Mouse (Mus musculus) liver, postnatal 0 days (tissue): Measurements from ENCODE around the gene Ica1l. TPM values are rescaled to one million over a fixed set of nuclear protein-coding genes. Genes with fewer than 3 reads are reported as not detected.
A peak's percentile ranks its signal among the peaks of the same experiment; 100 is the strongest.

Experiments
- ATAC-seq: fragments of 200-750 bp; cut with Nextera tagmentation; 2 replicates; pipeline ENCODE4 v1.8.0; 2017; ENCODE audit warnings: mild to moderate bottlenecking, moderate library complexity
- DNase-seq: peaks from one replicate; pipeline ENCODE4 v3.0.0-alpha.2; 2016
- H3K27ac ChIP-seq: fragments of 300-500 bp; sonication (generic); 2 replicates; pipeline ENCODE4 v1.5.1; 2014; ENCODE audit warnings: antibody characterized with exemption, moderate library complexity, mild to moderate bottlenecking, low read depth
- H3K27me3 ChIP-seq: fragments of 300-500 bp; sonication (generic); 2 replicates; pipeline ENCODE4 v1.6.1; 2014; ENCODE audit warnings: low read length, control low read depth, mixed read lengths; ENCODE audit not compliant: insufficient read depth
- H3K36me3 ChIP-seq: fragments of 300-500 bp; sonication (generic); replicated peaks from 2 replicates; pipeline ENCODE4 v1.6.1; 2014; ENCODE audit warnings: mild to moderate bottlenecking, control low read depth, low read length, moderate library complexity, mixed read lengths; ENCODE audit not compliant: insufficient read depth
- H3K4me1 ChIP-seq: fragments of 300-500 bp; sonication (generic); 2 replicates; pipeline ENCODE4 v1.6.1; 2014; ENCODE audit warnings: antibody characterized with exemption, mild to moderate bottlenecking, control low read depth; ENCODE audit not compliant: insufficient read depth
- H3K4me2 ChIP-seq: fragments of 300-500 bp; sonication (generic); 2 replicates; pipeline ENCODE4 v1.6.1; 2014; ENCODE audit warnings: low read depth, mild to moderate bottlenecking, low read length, moderate library complexity, mixed read lengths
- H3K4me3 ChIP-seq: fragments of 300-500 bp; sonication (generic); 2 replicates; pipeline ENCODE4 v1.5.1; 2014; ENCODE audit warnings: low read depth, low read length
- H3K9ac ChIP-seq: fragments of 300-500 bp; sonication (generic); replicated peaks from 2 replicates; pipeline ENCODE4 v1.6.1; 2014; ENCODE audit warnings: mild to moderate bottlenecking, moderate library complexity
- H3K9me3 ChIP-seq: fragments of 300-500 bp; sonication (generic); 2 replicates; pipeline ENCODE4 v1.6.1; 2016; ENCODE audit warnings: mild to moderate bottlenecking, control low read depth, low read length, mixed read lengths
- CTCF ChIP-seq: sonication (generic); IDR thresholded peaks from 2 replicates; pipeline ENCODE4 v1.5.1; 2016; ENCODE audit warnings: antibody characterized with exemption, low read depth
- EP300 ChIP-seq: IDR thresholded peaks from 2 replicates; pipeline ENCODE4 v1.6.1; 2016; ENCODE audit warnings: antibody characterized with exemption, low read depth, mild to moderate bottlenecking
- WGBS: fragments of 180-500 bp; shearing (Covaris S2); extraction: QIAGEN DNeasy Blood & Tissue Kit; methylation state at CpG from one replicate; pipeline ENCODE4 v1.1.7; 2014; ENCODE audit not compliant: insufficient replicate concordance; 5-methylcytosine and 5-hydroxymethylcytosine counted together
- polyA plus RNA-seq: library from polyadenylated mRNA; unstranded; fragments of >200 nt; fragmentation: Nextera tagmentation; extraction: Ambion mirVana; gene quantifications from 2 replicates; pipeline ENCODE4 v1.2.1, GENCODE M21; 2015

The Ica1l gene
- polyA plus RNA-seq, 1 experiment from 2014 or later = 0.16 TPM

- Histone ChIP-seq H3K4me2 (peak overlapping the region; percentile 27; the same call in 1 of the 2 replicates), H3K9me3 (no peaks in the 10 kb centered on the region), H3K4me3 (no peak overlapping the region), H3K27me3 (no peaks in the 10 kb centered on the region), H3K27ac (0 out of 2 replicates have a peak overlapping the region, but pooled peaks have one; percentile 35), H3K9ac (no peak overlapping the region), H3K36me3 (no peaks in the 10 kb centered on the region), H3K4me1 (peaks cover 3% of the 10 kb centered on the region; the same call in 1 of the 2 replicates)
- DNase-seq = no peak
- peak; percentile 52; the same call in 1 of the 2 replicates for TF ChIP-seq EP300
- TF ChIP-seq CTCF = no peak
- ATAC-seq = peak; percentile 66
- 23% methylated on average over 5 of the region's 5 CpGs for WGBS
These were observed 26.8 kb downstream of the Ica1l start for GRCm38 (mm10) chr1:60016136-60016611.

GRCm38 (mm10) chr1:60015511-60015910 lies 27.5 kb downstream of the Ica1l start:
- Histone ChIP-seq H3K4me3 (no peak overlapping the region), H3K27me3 (no peaks in the 10 kb centered on the region), H3K9me3 (no peaks in the 10 kb centered on the region), H3K4me2 (no peak overlapping the region), H3K9ac (no peak overlapping the region), H3K4me1 (peaks cover 3% of the 10 kb centered on the region; the same call in 1 of the 2 replicates), H3K27ac (no peak overlapping the region), H3K36me3 (no peaks in the 10 kb centered on the region)
- DNase-seq (no peak), ATAC-seq (no peak)
- TF ChIP-seq CTCF (no peak), EP300 (no peak)
- 83% methylated on average over 6 of the region's 6 CpGs for WGBS

GRCm38 (mm10) chr1:60013779-60014178 lies 29.2 kb downstream of the Ica1l start:
- ATAC-seq (no peak), DNase-seq (no peak)
- Histone ChIP-seq H3K4me2 (no peak overlapping the region), H3K9ac (no peak overlapping the region), H3K27me3 (no peaks in the 10 kb centered on the region), H3K36me3 (no peaks in the 10 kb centered on the region), H3K27ac (no peak overlapping the region), H3K4me3 (no peak overlapping the region), H3K9me3 (no peaks in the 10 kb centered on the region), H3K4me1 (peaks cover 3% of the 10 kb centered on the region; the same call in 1 of the 2 replicates)
- 88% methylated on average over 10 of the region's 10 CpGs for WGBS
- TF ChIP-seq EP300 = no peak
- TF ChIP-seq CTCF = no peak

- Histone ChIP-seq H3K4me1 (no peaks in the 10 kb centered on the region), H3K9me3 (no peaks in the 10 kb centered on the region), H3K9ac (no peak overlapping the region), H3K4me3 (no peak overlapping the region), H3K36me3 (no peaks in the 10 kb centered on the region), H3K27ac (no peak overlapping the region), H3K27me3 (no peaks in the 10 kb centered on the region), H3K4me2 (no peak overlapping the region)
- DNase-seq (no peak), ATAC-seq (no peak)
- TF ChIP-seq EP300 (no peak), CTCF (no peak)
- WGBS = 89% methylated on average over 2 of the region's 2 CpGs
These were observed 34.2 kb downstream of the Ica1l start for GRCm38 (mm10) chr1:60008743-60009142.

- Histone ChIP-seq H3K9me3 (no peaks in the 10 kb centered on the region), H3K4me1 (no peaks in the 10 kb centered on the region), H3K4me2 (no peak overlapping the region), H3K36me3 (no peaks in the 10 kb centered on the region), H3K9ac (no peak overlapping the region), H3K27ac (no peak overlapping the region), H3K4me3 (no peak overlapping the region), H3K27me3 (no peaks in the 10 kb centered on the region)
- peak; percentile 25; the same call in 1 of the 2 replicates for ATAC-seq
- no peak for DNase-seq
- TF ChIP-seq CTCF = no peak
- no peak for TF ChIP-seq EP300
- 69% methylated on average over 10 of the region's 10 CpGs for WGBS
These were observed 35.6 kb downstream of the Ica1l start for GRCm38 (mm10) chr1:60007337-60007736.

- H3K4me1 ChIP-seq = no peaks in the 10 kb centered on the region
- H3K9me3 ChIP-seq = no peaks in the 10 kb centered on the region
- ATAC-seq (no peak), DNase-seq (no peak)
- no peak overlapping the region for H3K4me2 ChIP-seq
- H3K36me3 ChIP-seq = no peaks in the 10 kb centered on the region
- WGBS = 36% methylated on average over 2 of the region's 2 CpGs
- no peak overlapping the region for H3K4me3 ChIP-seq
- no peaks in the 10 kb centered on the region for H3K27me3 ChIP-seq
- no peak overlapping the region for H3K9ac ChIP-seq
- TF ChIP-seq CTCF = peak; percentile 58
- TF ChIP-seq EP300 = no peak
- H3K27ac ChIP-seq = no peak overlapping the region
These were observed 42.7 kb downstream of the Ica1l start for GRCm38 (mm10) chr1:60000319-60000718.
